Mouse (Mus musculus): Measurements from ENCODE around the gene Pigk. TPM values are rescaled to one million over a fixed set of nuclear protein-coding genes. Genes with fewer than 3 reads are reported as not detected.

The Pigk gene
- polyA plus RNA-seq, 1 experiment from 2014 or later = 55.8 TPM

DNA sequence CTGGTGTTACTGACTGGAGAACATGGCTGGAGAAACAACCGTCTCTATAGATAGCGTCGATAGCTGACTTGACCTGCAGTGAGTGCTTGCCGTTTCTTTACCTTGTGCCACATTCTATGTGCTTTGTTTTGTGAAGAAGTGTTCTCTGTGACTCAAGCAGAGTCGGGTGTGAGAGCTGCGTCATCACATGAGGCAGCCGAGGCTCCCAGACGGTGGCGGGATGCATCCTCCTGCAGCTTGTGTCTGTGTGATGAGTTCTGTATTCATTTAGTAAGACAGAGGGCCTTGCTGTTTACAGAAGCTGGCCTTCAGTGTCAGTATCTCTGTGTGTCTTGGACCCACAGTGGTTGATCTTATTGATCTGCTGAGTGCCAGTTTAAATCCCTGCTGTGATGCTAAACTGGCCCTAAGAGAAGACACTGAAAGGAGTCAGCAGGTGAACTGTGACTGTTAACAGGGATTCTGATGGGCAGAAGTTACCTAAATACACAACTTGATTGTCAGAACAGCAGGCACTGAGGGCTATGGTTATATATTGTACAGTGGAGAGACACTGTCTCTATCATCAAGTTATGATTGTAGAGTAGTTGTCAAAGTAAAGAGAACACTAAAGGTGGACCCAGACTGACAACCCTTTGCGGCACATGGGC lies 21.8 kb downstream of the Pigk start:
- Histone ChIP-seq H3K9ac (ENCODE audit: low read depth, low read length) (no peak overlapping the region), H3K27me3 (replicated peaks; ENCODE audit: control insufficient read depth, insufficient read depth, low read length) (no peaks in the 10 kb centered on the region), H3K36me3 (ENCODE audit: control insufficient read depth, insufficient read depth, low read length) (0 out of 2 replicates have a peak, but pooled peaks cover 7% of the 10 kb centered on the region), H3K4me3 (ENCODE audit: low read depth, low read length) (no peak overlapping the region), H3K4me1 (ENCODE audit: control insufficient read depth, insufficient read depth, low read length) (no peaks in the 10 kb centered on the region), H3K9me3 (ENCODE audit: control insufficient read depth, low read length) (no peaks in the 10 kb centered on the region), H3K4me2 (ENCODE audit: low read depth, low read length) (no peak overlapping the region), H3K27ac (replicated peaks; ENCODE audit: low read depth, low read length) (no peak overlapping the region)
- WGBS = 65% methylated on average over 10 of the region's 10 CpGs
- ATAC-seq (ENCODE audit: low read depth) = no peak
- DNase-seq (ENCODE audit: low spot score) = no peak

DNA sequence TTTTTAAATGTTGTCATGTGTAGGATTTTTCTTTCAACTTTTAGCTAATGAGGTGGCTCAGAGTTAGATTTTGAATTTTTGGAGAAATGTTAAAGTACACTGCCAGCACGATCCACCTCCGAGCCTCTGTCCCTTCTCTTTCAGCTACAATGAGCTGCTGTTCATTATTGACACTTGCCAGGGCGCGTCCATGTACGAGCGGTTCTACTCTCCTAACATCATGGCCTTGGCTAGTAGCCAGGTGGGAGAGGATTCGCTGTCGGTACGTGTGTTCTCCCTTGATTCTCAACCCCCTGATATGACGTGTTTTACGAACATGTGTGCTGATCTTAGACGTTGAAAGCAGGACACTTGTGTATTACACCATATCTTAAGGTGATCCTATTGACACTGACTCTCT lies 30.4 kb downstream of the Pigk start:
- no peak for DNase-seq (ENCODE audit: low spot score)
- H3K9me3 ChIP-seq (ENCODE audit: control insufficient read depth, low read length) = no peaks in the 10 kb centered on the region
- no peak overlapping the region for H3K4me3 ChIP-seq (ENCODE audit: low read depth, low read length)
- no peak for ATAC-seq (ENCODE audit: low read depth)
- H3K27me3 ChIP-seq (replicated peaks; ENCODE audit: control insufficient read depth, insufficient read depth, low read length) = no peaks in the 10 kb centered on the region
- H3K4me1 ChIP-seq (ENCODE audit: control insufficient read depth, insufficient read depth, low read length) = no peaks in the 10 kb centered on the region
- H3K9ac ChIP-seq (ENCODE audit: low read depth, low read length) = no peak overlapping the region
- H3K4me2 ChIP-seq (ENCODE audit: low read depth, low read length) = no peak overlapping the region
- H3K27ac ChIP-seq (replicated peaks; ENCODE audit: low read depth, low read length) = no peak overlapping the region
- H3K36me3 ChIP-seq (ENCODE audit: control insufficient read depth, insufficient read depth, low read length) = 0 out of 2 replicates have a peak, but pooled peaks cover 15% of the 10 kb centered on the region
- WGBS = 80% methylated on average over 12 of the region's 12 CpGs

DNA sequence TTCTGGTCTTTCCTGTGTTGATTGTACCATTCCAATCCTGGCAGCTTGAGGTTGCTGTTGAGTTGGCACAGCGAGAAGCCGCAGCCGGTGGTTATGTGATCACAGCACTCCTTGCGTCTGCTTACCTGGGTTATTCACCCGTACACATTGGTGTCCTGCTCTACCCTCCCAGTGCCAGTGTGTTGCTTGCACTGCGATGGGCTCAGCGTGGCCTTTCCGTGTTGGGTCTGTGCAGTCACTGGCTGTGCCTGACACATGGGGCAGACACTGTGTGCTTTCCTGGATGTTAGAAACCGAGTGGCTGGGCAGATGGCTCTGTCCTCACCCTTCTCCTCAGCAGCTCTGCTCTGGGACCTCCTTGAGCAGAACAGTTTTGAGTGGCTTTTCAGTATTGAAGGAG lies 31.7 kb downstream of the Pigk start:
- Histone ChIP-seq H3K9me3 (ENCODE audit: control insufficient read depth, low read length) (no peaks in the 10 kb centered on the region), H3K4me3 (ENCODE audit: low read depth, low read length) (no peak overlapping the region), H3K9ac (ENCODE audit: low read depth, low read length) (no peak overlapping the region), H3K27me3 (replicated peaks; ENCODE audit: control insufficient read depth, insufficient read depth, low read length) (no peaks in the 10 kb centered on the region), H3K4me1 (ENCODE audit: control insufficient read depth, insufficient read depth, low read length) (no peaks in the 10 kb centered on the region), H3K36me3 (ENCODE audit: control insufficient read depth, insufficient read depth, low read length) (0 out of 2 replicates have a peak, but pooled peaks cover 15% of the 10 kb centered on the region), H3K4me2 (ENCODE audit: low read depth, low read length) (no peak overlapping the region), H3K27ac (replicated peaks; ENCODE audit: low read depth, low read length) (no peak overlapping the region)
- DNase-seq (ENCODE audit: low spot score) = no peak
- WGBS = 88% methylated on average over 9 of the region's 9 CpGs
- ATAC-seq (ENCODE audit: low read depth) = no peak

DNA sequence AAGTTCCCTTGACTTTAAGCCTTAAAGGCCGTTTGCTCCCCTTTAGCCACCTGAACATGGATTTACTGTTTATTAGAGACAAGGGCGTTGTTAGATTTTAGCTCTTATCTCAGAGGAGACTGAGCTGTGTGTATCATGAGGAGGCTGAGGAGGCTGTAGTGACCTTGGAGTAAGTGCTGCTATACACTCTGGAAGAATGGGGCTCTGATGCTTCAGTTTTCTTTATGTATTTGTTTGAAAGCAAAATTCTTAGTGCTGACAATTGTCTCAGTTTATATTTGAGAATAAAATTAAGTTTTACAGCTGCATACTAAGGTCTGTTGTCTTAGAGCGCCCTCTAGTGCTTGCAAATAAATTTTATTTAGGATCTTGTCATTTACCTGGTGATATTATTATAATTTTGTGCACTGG lies 35.6 kb downstream of the Pigk start:
- DNase-seq (ENCODE audit: low spot score) = peak; percentile 84

DNA sequence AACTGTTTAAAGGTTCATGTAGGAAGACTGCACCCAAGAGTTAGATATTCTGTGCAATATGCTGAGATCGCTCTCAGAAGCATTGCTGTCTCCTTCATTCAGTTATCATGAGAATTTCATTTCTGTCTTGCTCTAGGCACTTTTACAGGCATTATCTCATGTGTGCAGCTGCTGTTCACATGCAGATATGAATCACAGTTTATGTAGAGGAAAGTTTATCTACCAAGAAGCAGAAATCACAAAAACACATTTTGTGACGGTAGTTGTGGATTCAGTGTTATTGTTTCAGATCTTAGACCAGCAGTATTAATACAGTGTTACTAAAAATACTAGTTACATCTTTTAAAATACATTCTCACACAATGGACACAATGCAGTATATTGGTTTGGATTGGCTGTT lies 36.0 kb downstream of the Pigk start:
- Histone ChIP-seq H3K4me3 (ENCODE audit: low read depth, low read length) (no peak overlapping the region), H3K27ac (replicated peaks; ENCODE audit: low read depth, low read length) (no peak overlapping the region), H3K9ac (ENCODE audit: low read depth, low read length) (no peak overlapping the region), H3K27me3 (replicated peaks; ENCODE audit: control insufficient read depth, insufficient read depth, low read length) (no peaks in the 10 kb centered on the region), H3K4me2 (ENCODE audit: low read depth, low read length) (no peak overlapping the region), H3K9me3 (ENCODE audit: control insufficient read depth, low read length) (no peaks in the 10 kb centered on the region), H3K36me3 (ENCODE audit: control insufficient read depth, insufficient read depth, low read length) (peaks cover 16% of the 10 kb centered on the region; the same call in 1 of the 2 replicates), H3K4me1 (ENCODE audit: control insufficient read depth, insufficient read depth, low read length) (no peaks in the 10 kb centered on the region)
- 79% methylated on average over 2 of the region's 2 CpGs for WGBS
- no peak for DNase-seq (ENCODE audit: low spot score)
- ATAC-seq (ENCODE audit: low read depth) = no peak

More for the DNA sequence above, 35.6 kb downstream of the Pigk start:
- H3K27ac ChIP-seq (replicated peaks; ENCODE audit: low read depth, low read length) = no peak overlapping the region
- no peak overlapping the region for H3K9ac ChIP-seq (ENCODE audit: low read depth, low read length)
- H3K9me3 ChIP-seq (ENCODE audit: control insufficient read depth, low read length) = no peaks in the 10 kb centered on the region
- no peak for ATAC-seq (ENCODE audit: low read depth)
- H3K27me3 ChIP-seq (replicated peaks; ENCODE audit: control insufficient read depth, insufficient read depth, low read length) = no peaks in the 10 kb centered on the region
- H3K36me3 ChIP-seq (ENCODE audit: control insufficient read depth, insufficient read depth, low read length) = peaks cover 16% of the 10 kb centered on the region; the same call in 1 of the 2 replicates
- H3K4me1 ChIP-seq (ENCODE audit: control insufficient read depth, insufficient read depth, low read length) = no peaks in the 10 kb centered on the region
- H3K4me3 ChIP-seq (ENCODE audit: low read depth, low read length) = no peak overlapping the region
- H3K4me2 ChIP-seq (ENCODE audit: low read depth, low read length) = no peak overlapping the region
- WGBS = 38% methylated on average over 3 of the region's 3 CpGs

DNA sequence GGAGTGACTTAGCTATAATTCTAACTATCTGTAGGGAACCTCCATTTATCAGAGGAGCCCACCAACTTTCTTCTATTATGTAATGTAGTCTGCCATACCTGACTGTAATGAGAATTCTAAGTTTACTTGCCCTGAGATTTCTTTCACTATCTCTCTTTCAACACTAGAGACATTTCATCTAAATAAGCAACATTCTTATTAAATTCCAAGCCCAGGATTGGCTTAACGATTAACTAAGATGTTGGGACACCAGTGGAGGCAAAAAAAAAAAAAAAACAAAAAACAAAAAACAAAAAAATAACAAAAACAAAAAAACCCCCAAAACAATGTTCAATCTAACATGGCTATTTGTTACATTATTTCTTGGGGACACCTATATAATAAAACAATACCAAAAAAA lies 39.0 kb downstream of the Pigk start:
- no peak overlapping the region for H3K27ac ChIP-seq (replicated peaks; ENCODE audit: low read depth, low read length)

DNA sequence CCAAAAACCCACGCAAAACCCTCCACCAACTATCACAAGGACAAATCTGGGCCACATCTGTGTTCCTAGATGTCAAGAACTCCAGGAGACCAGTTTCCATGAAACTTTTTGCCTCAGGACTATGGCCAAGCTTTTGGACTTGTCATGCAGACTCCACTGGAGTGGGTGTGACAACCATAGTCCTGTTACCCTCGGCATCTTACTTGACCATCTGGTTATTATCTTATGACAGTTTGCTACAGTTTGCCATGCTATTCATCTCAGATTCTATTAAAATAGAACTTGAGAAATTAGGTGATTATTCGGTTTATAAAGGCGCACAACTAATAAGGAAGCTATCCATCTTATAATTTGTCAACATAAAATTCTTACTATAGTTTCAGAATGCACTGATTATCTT lies 39.4 kb downstream of the Pigk start:
- Histone ChIP-seq H3K9ac (ENCODE audit: low read depth, low read length) (no peak overlapping the region), H3K4me2 (ENCODE audit: low read depth, low read length) (no peak overlapping the region), H3K9me3 (ENCODE audit: control insufficient read depth, low read length) (no peaks in the 10 kb centered on the region), H3K27ac (replicated peaks; ENCODE audit: low read depth, low read length) (no peak overlapping the region), H3K36me3 (ENCODE audit: control insufficient read depth, insufficient read depth, low read length) (peaks cover 4% of the 10 kb centered on the region; the same call in 1 of the 2 replicates), H3K27me3 (replicated peaks; ENCODE audit: control insufficient read depth, insufficient read depth, low read length) (no peaks in the 10 kb centered on the region), H3K4me3 (ENCODE audit: low read depth, low read length) (no peak overlapping the region), H3K4me1 (ENCODE audit: control insufficient read depth, insufficient read depth, low read length) (peaks cover 12% of the 10 kb centered on the region)
- ATAC-seq (ENCODE audit: low read depth) (no peak), DNase-seq (ENCODE audit: low spot score) (no peak)
- 90% methylated on average over 4 of the region's 4 CpGs for WGBS

More for the DNA sequence above, 39.0 kb downstream of the Pigk start:
- H3K9me3 ChIP-seq (ENCODE audit: control insufficient read depth, low read length) = no peaks in the 10 kb centered on the region
- DNase-seq (ENCODE audit: low spot score) = no peak
- no peak overlapping the region for H3K9ac ChIP-seq (ENCODE audit: low read depth, low read length)
- no peaks in the 10 kb centered on the region for H3K27me3 ChIP-seq (replicated peaks; ENCODE audit: control insufficient read depth, insufficient read depth, low read length)
- ATAC-seq (ENCODE audit: low read depth) = no peak
- no peak overlapping the region for H3K4me2 ChIP-seq (ENCODE audit: low read depth, low read length)
- 97% methylated on average over 1 of the region's 1 CpGs for WGBS
- H3K36me3 ChIP-seq (ENCODE audit: control insufficient read depth, insufficient read depth, low read length) = peaks cover 7% of the 10 kb centered on the region; the same call in 1 of the 2 replicates
- peaks cover 11% of the 10 kb centered on the region for H3K4me1 ChIP-seq (ENCODE audit: control insufficient read depth, insufficient read depth, low read length)
- H3K4me3 ChIP-seq (ENCODE audit: low read depth, low read length) = no peak overlapping the region

DNA sequence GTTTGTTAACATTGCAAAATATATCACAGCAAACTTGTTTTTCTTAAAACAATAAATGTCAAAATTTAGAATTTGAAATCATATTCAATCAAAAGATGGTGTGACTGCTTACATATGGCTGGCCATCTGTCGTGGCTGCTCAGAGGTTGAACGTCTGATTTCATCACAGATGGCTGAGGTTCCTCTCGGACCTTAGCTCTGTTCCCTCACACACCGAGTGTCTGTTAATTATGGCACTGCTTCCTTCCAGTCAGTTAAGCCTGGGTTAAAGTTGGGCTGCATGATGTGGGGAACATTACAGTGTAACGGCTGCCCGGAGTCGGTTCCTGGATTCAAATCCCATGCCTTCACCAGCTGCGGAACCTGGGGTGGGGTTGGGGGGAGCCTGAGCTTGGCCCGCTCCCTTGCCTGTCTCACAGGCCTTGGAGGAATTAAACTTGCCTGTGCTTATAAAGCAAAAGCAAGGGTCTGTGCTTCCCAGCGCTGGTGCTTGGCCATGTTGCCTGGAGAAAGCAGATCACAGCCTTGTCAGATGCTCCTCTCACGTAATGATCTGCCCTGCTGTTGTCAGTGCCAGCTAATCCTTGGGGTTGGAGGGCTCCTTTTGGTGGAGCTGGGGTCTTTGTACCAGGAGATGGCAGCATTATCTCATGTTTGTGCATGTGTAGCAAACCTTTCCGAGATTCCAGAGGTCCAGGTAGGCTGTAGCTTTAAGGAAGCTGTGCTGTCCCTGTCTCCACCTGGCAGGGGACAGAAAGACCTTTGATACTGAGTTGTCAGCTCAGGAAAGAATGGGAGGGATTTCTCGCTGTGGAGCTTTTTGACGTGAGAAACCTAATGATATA lies 40.2 kb downstream of the Pigk start:
- ATAC-seq (ENCODE audit: low read depth) (peak; percentile 16; the same call in 1 of the 2 replicates), DNase-seq (ENCODE audit: low spot score) (no peak)
- H3K4me2 ChIP-seq (ENCODE audit: low read depth, low read length) = no peak overlapping the region
- WGBS = 72% methylated on average over 14 of the region's 14 CpGs
- H3K27ac ChIP-seq (replicated peaks; ENCODE audit: low read depth, low read length) = no peak overlapping the region
- peaks cover 4% of the 10 kb centered on the region; the same call in 1 of the 2 replicates for H3K36me3 ChIP-seq (ENCODE audit: control insufficient read depth, insufficient read depth, low read length)
- H3K27me3 ChIP-seq (replicated peaks; ENCODE audit: control insufficient read depth, insufficient read depth, low read length) = no peaks in the 10 kb centered on the region
- H3K4me3 ChIP-seq (ENCODE audit: low read depth, low read length) = no peak overlapping the region
- H3K9me3 ChIP-seq (ENCODE audit: control insufficient read depth, low read length) = no peaks in the 10 kb centered on the region
- no peak overlapping the region for H3K9ac ChIP-seq (ENCODE audit: low read depth, low read length)
- peaks cover 20% of the 10 kb centered on the region for H3K4me1 ChIP-seq (ENCODE audit: control insufficient read depth, insufficient read depth, low read length)
